Mouse (Mus musculus) left cerebral cortex, adult 18-20 months (tissue): ENCODE results near the gene Arhgef12. TPM values are rescaled to one million over a fixed set of nuclear protein-coding genes. Genes with fewer than 3 reads are reported as not detected.
A peak's percentile ranks its signal among the peaks of the same experiment; 100 is the strongest.

ENCODE experiments used
- DNase-seq, 2 experiments: peaks; one replicate each; pipeline ENCODE4 v3.0.0; 2021 to 2022; ENCODE audit warnings: low spot score in 2 of 2, mixed read lengths in 1 of 2
- total RNA-seq, 2 experiments: library from RNA; stranded (reverse); gene quantifications; 2 replicates each; pipeline ENCODE4 v1.2.3; 2021

Arhgef12 gene
- total RNA-seq, 2 experiments from 2014 or later = 144 to 145 TPM

- no peak for DNase-seq
Measured at GRCm38 (mm10) chr9:43003881-43004280, 103.2 kb downstream of the Arhgef12 start.

- no peak for DNase-seq
Measured at GRCm38 (mm10) chr9:43003017-43003416, 104.0 kb downstream of the Arhgef12 start.

GRCm38 (mm10) chr9:43000595-43001250, 106.3 kb downstream of the Arhgef12 start:
- no peak for DNase-seq

GRCm38 (mm10) chr9:43000070-43000469, 107.0 kb downstream of the Arhgef12 start:
- peak; percentile 28 to 65 for DNase-seq

GRCm38 (mm10) chr9:42997526-42997925, 109.5 kb downstream of the Arhgef12 start:
- DNase-seq = no peak

GRCm38 (mm10) chr9:42995298-42995697, 111.7 kb downstream of the Arhgef12 start:
- no peak for DNase-seq

- no peak for DNase-seq
Measured at GRCm38 (mm10) chr9:42994708-42995107, 112.3 kb downstream of the Arhgef12 start.

- no peak for DNase-seq
Measured at GRCm38 (mm10) chr9:42993659-42994058, 113.4 kb downstream of the Arhgef12 start.

- peak in 1 of 2 experiments; percentile 37 for DNase-seq
Measured at GRCm38 (mm10) chr9:42987988-42988387, 119.1 kb downstream of the Arhgef12 start.

- DNase-seq = no peak
Measured at GRCm38 (mm10) chr9:42968894-42969521, 138.0 kb downstream of the Arhgef12 start.

- DNase-seq = no peak
Measured at GRCm38 (mm10) chr9:42967731-42968130, 139.3 kb downstream of the Arhgef12 start.

- DNase-seq = peak; percentile 43 to 62
Measured at GRCm38 (mm10) chr9:42964809-42965208, 142.2 kb downstream of the Arhgef12 start.

GRCm38 (mm10) chr9:42964366-42964765, 142.7 kb downstream of the Arhgef12 start:
- peak; percentile 71 to 78 for DNase-seq

- no peak for DNase-seq
Measured at GRCm38 (mm10) chr9:42962506-42962905, 144.5 kb downstream of the Arhgef12 start.

- DNase-seq = no peak
Measured at GRCm38 (mm10) chr9:42958401-42958800, 148.6 kb downstream of the Arhgef12 start.

- no peak for DNase-seq
Measured at GRCm38 (mm10) chr9:42948381-42948780, 158.7 kb downstream of the Arhgef12 start.

- no peak for DNase-seq
Measured at GRCm38 (mm10) chr9:42945174-42945573, 161.9 kb downstream of the Arhgef12 start.

GRCm38 (mm10) chr9:42944536-42945006, 162.5 kb downstream of the Arhgef12 start:
- DNase-seq = peak; percentile 89 to 92

- peak; percentile 19 to 27 for DNase-seq
Measured at GRCm38 (mm10) chr9:42943781-42944535, 163.1 kb downstream of the Arhgef12 start, which contains the start of gene Grik4. Gene Grik4, minus strand, starts transcription at chr9:42944493.

GRCm38 (mm10) chr9:42943057-42943529, 163.9 kb downstream of the Arhgef12 start:
- peak; percentile 25 to 41 for DNase-seq

- no peak for DNase-seq
Measured at GRCm38 (mm10) chr9:42942148-42942547, 164.9 kb downstream of the Arhgef12 start.

- DNase-seq = no peak
Measured at GRCm38 (mm10) chr9:42932146-42932545, 174.9 kb downstream of the Arhgef12 start.
